Mouse (Mus musculus): Measurements from ENCODE around the gene Mterf1b.
"Not testable (repeated sequence)": the region's sequence is repeated elsewhere in the genome, so short reads cannot be mapped to it uniquely, and the experiment has no call there.

The Mterf1b gene

GRCm38 (mm10) chr5:4191671-4192480 lies at the start of gene Mterf1b:
Mterf1b (plus strand) TSS chr5:4192367.
- DNase-seq (ENCODE audit: low read depth, low spot score) = not testable (repeated sequence)

DNA sequence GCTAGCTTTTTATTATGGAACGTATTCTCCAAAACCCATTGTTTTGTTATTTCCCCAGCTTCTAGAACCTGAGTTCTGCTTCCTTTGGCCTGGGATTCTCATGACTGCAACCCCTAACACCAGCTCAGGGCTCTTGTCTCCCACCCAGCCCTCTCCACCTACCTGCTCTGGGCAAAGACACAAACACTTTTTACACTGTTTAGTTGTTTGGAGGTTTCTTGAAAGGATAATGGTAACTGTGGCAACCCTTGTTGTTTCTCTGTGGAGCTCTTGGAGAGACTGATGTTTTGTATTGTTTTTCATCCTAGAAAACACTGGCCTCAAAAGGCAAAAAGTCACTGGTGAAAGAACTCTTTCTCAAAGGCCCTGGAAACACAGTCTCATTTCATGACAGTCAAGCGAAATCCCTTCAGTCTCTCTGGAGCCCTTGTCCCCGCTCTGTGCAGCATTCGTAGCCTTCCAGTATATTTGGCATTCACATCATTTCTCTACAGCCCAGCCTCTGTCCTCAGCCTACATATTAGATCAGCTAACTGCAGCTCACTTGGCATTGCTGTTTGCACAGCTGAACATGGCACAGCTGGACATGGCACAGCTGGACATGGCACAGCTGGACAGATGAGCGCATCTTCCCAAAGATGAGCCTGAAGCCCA lies 32.6 kb upstream of the Mterf1b start:
- DNase-seq (ENCODE audit: low read depth, low spot score) = not testable (repeated sequence)

DNA sequence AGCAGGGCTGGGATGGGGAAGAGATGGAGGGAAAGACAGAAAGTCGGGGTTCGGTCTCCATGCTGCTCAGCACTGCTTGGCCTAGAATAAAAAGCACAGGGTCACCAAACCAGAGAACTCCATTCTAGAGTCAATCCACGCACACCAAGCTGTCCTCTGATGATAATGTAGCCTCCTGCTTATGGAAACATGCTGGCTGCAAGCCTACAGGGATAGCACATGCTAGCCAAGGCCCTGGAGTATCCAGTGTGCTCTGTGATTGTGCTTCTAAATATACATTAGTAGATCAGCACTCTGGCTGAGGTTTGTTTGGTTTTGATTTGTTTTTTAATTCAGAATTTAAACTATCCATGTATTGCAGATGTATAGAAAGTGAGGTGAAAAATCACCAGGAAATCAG lies 30.6 kb upstream of the Mterf1b start:
- no peak for DNase-seq (ENCODE audit: low read depth, low spot score)

DNA sequence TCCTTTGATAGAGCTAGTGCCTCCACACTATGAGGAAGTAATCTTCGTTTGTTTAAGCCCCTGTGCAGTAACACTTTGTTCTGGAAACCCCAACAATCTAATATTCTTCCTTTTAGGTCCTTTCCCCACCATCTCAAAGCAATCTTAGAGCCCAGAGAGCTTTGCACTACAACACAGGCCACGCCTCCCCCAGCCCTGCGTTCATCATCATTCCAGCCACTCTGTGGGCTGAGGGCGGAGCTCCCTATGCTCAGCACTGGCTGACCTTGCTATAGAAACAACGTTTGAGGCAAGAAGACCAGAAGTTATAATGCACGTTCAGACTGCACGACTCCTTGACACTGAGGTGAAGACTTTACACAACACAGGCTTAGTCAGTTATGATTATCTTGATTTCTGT lies 29.7 kb upstream of the Mterf1b start:
- DNase-seq (ENCODE audit: low read depth, low spot score) = no peak

- DNase-seq (ENCODE audit: low read depth, low spot score) = not testable (repeated sequence)
Measured at GRCm38 (mm10) chr5:4167813-4168529, 24.2 kb upstream of the Mterf1b start.

GRCm38 (mm10) chr5:4168530-4168926 lies 23.6 kb upstream of the Mterf1b start:
- DNase-seq (ENCODE audit: low read depth, low spot score) = not testable (repeated sequence)

GRCm38 (mm10) chr5:4176421-4176820 lies 15.7 kb upstream of the Mterf1b start:
- DNase-seq (ENCODE audit: low read depth, low spot score) = not testable (repeated sequence)

DNA sequence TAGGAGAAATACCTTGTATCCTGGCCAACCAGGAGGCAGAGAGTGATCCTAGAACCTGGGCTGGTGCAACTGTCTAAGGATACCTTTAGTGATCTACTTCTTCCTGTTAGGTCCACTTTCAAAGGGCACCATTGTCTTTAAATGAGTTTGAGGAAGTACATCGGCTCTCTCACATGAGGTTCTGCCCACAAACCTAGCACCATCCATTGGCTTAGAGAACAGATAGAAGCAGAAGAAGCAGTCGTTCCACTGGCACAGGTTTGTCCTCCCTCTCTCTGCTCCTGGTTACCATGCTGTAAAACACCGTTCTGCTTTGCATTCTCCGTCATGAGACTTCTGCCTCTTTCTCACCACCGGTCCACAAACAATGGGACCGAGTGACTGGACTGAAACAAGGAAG lies 12.8 kb upstream of the Mterf1b start:
- no peak for DNase-seq (ENCODE audit: low read depth, low spot score)

DNA sequence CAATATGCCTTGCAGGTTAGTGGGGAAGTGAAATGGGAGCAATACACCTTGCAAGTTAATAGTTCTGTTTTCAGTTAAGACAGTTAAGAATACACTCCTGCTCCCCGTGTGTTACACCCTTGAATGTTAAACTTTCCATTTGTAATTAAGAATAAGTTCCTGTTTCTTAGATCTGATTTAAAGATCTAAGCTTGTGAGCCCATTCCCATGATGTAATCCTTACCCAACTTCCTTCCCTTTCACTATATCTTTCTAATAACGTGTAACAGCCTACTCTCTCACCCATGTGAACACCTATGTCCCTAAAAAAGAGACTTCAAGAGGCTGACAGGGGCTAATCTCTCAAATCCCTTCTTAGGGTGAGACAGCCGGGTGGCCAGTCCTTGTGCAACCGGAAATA lies 5.4 kb upstream of the Mterf1b start:
- DNase-seq (ENCODE audit: low read depth, low spot score) = no peak

DNA sequence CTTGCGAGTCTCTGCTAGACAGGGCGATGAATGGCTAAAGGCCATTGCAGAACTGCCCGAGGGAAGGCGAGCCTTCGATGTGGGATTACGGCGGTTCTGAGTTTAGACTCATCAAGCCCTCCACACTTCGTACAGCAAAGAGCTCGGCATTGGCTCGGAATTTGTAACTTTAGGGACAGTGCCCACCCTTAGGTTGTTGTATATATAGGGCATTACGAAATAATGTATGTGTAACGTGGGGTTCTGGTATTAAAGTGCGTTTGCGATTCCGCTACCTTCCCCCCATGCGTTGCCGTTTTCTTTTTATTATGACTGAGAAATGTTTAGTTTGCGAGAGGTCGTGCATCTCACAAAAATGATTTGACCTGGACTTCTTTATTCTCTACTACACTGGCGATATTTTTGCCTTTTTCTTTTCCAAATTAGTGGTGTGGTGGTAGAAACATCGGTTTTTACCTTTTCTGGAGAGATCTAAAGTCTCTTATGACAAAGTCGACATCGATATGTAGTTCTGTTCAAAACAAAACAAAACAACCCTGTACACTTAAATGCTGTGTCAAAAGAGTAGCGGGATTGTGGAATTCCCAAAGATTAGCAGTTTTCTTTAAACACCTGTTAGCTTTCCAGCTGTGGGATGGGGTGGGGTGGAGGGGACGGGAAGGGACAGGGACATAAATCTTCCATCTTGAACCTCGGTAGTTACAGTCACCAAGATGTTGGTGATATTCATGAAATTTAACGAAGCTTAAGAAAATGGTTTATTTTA lies 497 bp downstream of the Mterf1b start:
- not testable (repeated sequence) for DNase-seq (ENCODE audit: low read depth, low spot score)

DNA sequence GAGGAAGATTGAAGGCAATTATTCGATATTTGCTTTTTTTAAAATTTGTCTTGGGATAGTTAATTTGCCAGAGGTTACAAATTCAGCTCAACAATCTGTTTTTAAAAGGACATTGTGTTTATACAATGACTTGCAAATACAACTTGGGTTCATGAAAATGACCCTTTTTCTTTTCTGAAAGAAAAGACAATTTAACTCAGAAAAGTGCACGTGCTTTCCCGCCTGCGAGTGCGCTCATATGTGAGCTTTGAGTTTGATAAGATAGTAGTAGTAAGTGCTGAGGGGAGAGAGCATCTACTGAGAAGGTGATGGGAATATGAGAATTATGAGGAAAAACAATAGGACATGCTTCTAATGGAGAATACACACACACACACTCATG lies 1.1 kb downstream of the Mterf1b start:
- DNase-seq (ENCODE audit: low read depth, low spot score) = no peak

- no peak for DNase-seq (ENCODE audit: low read depth, low spot score)
Measured at GRCm38 (mm10) chr5:4194166-4194565, 2.0 kb downstream of the Mterf1b start.

- DNase-seq (ENCODE audit: low read depth, low spot score) = no peak
Measured at GRCm38 (mm10) chr5:4195086-4195485, 2.9 kb downstream of the Mterf1b start.

DNA sequence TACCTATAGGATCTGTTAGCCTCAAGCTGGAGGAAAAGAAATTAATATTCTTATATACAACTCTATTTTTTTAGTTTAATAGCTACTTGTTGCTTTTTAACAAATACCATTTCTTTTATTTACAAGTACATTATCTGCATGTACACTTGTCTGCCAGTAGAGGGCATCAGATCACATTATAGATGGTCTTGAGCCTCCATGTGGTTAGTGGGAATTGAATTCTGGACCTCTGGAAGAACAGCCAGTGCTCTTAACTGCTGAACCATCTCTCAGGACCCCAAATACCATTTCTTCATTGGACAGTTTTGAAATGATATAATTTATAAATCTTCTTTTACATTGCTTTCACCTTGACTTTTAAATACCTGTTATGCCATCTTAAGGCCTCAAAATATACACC lies 9.2 kb downstream of the Mterf1b start:
- DNase-seq (ENCODE audit: low read depth, low spot score) = no peak

- DNase-seq (ENCODE audit: low read depth, low spot score) = not testable (repeated sequence)
Measured at GRCm38 (mm10) chr5:4202276-4202810, 10.2 kb downstream of the Mterf1b start.

DNA sequence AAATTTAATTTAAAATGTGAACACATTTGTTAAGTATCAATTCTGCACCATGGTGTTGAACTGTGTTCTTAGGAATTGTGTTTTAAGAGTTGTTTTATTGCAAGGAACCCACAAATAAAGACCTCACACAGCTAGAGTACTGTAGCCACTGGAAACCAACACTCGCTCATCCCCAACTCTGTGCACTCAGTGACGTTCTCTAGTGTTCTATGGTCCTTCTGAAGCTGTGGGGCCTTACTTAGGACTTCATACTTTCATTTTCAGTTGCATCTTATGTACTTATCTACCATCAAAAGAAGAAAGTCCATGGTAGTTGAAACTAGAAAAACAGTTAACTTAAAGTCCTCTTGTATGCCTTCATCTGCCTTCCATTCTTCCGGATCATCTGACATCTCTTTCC lies 17.9 kb downstream of the Mterf1b start:
- not testable (repeated sequence) for DNase-seq (ENCODE audit: low read depth, low spot score)

- DNase-seq (ENCODE audit: low read depth, low spot score) = no peak
Measured at GRCm38 (mm10) chr5:4221309-4221708, 29.1 kb downstream of the Mterf1b start.

DNA sequence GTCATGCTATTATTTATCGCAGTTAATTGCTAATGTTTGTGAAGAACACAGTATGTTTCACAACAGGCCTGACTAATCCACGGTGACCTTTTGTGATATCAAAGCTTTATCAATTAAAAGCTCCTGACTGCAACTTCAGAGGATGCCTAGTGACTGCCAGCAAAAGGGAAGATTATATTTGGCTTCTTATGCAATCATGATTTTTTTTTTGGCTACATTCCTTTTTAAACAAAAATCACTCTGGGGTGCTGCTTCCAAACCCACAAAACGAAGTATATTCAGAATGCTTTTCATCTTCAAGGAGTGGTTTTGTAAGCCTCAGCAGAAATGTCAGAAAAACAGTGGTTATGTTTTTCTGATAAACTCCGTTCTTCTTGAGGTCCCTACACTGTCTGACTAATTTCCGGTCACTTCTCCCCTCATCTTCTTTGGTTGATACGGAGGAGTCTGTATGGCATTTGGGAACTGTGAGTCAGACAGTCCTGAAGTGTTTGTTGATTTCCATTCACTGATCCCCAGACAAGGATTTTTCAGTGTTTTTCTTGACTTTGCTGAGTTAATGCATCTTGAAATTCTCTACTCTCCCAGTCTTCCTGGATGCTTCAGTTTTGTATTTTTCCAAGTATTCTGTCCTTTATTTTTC lies 29.9 kb downstream of the Mterf1b start:
- DNase-seq (ENCODE audit: low read depth, low spot score) = no peak

DNA sequence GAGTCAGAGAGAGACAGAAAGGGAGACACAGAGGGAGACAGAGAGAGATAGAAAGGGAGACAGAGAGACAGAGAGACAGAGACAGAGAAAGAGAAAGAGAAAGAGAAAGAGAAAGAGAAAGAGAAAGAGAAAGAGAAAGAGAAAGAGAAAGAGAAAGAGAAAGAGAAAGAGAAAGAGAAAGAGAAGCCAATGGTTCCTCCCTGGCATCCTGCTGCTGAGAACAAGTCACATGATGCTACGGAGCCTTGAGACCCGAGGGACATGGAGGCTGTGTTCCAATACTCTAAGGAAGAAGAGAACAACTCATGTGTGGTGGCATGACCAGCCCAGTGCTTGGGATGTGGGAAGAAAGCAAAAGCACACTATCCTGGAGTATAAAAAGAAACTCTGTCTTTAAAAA lies 40.0 kb downstream of the Mterf1b start:
- DNase-seq (ENCODE audit: low read depth, low spot score) = no peak

DNA sequence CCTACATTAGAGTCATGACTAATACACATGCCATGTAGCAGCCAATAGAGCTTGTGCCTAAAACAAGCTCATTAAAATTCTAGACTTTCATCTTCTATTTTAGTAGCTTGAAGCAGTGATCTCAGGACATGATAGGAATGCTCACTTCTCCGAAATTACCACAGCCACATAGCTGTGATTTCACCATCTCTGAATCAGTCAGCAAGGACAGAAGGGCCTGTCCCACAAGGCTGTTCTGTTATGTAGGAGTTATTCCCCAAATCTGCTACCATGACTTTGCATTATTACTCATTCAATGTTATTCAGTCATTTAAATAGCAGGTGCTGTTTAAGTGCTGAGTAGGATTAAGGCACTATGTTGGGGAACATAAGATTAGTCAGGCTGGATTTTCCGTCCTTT lies 42.3 kb downstream of the Mterf1b start:
- no peak for DNase-seq (ENCODE audit: low read depth, low spot score)

DNA sequence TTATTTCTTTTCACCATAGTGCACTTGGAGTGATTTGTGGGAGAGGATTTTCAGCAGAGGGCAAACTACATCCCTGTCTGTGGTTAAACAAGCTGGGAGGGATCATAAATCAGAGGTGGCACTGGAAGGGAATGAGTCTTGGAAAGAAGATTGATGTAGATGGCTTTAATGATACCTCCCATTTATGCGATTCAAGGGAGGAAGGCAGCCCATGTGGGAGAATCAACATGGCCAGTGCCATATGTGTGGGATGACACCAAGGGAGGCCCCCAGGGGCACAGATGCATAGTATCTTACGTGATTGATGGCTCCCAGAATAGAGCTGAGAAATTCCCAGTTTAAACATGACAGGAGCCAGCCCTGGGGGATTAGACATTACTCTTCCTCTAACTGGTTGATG lies 48.0 kb downstream of the Mterf1b start:
- no peak for DNase-seq (ENCODE audit: low read depth, low spot score)
